Mouse (Mus musculus): ENCODE data around the gene Ogfod3. TPM values are rescaled to one million over a fixed set of nuclear protein-coding genes. Genes with fewer than 3 reads are reported as not detected.

The Ogfod3 gene
- polyA plus RNA-seq, 1 experiment from 2014 or later, result 21.5 TPM

- H3K4me2 ChIP-seq, result peak overlapping the region; percentile 72
- no peaks in the 10 kb centered on the region for H3K9me3 ChIP-seq
- peak overlapping the region; percentile 82 for H3K27ac ChIP-seq
- no peak for ATAC-seq (ENCODE audit: insufficient number of reproducible peaks, low FRiP score, low TSS enrichment, low read depth)
- no peaks in the 10 kb centered on the region for H3K27me3 ChIP-seq
- peak overlapping the region; percentile 35 for H3K9ac ChIP-seq
- H3K36me3 ChIP-seq, result peaks cover 40% of the 10 kb centered on the region
- 21% methylated on average over 21 of the region's 21 CpGs for WGBS
- H3K4me3 ChIP-seq, result peak overlapping the region; percentile 61
- H3K4me1 ChIP-seq, result peaks cover 22% of the 10 kb centered on the region
Observed at GRCm38 (mm10) chr11:121228129-121229017, 23.9 kb upstream of the Ogfod3 start.

- H3K27ac ChIP-seq, result no peak overlapping the region
- no peaks in the 10 kb centered on the region for H3K9me3 ChIP-seq
Observed at GRCm38 (mm10) chr11:121221321-121222010, 17.0 kb upstream of the Ogfod3 start.

GRCm38 (mm10) chr11:121220771-121221170 is 16.3 kb upstream of the Ogfod3 start:
- WGBS, result 87% methylated on average over 5 of the region's 5 CpGs
- Histone ChIP-seq H3K4me2 (no peak overlapping the region), H3K36me3 (peaks cover 88% of the 10 kb centered on the region)

More at GRCm38 (mm10) chr11:121221321-121222010, 17.0 kb upstream of the Ogfod3 start:
- Histone ChIP-seq H3K36me3 (peaks cover 92% of the 10 kb centered on the region), H3K27me3 (no peaks in the 10 kb centered on the region), H3K4me1 (no peaks in the 10 kb centered on the region), H3K4me2 (no peak overlapping the region), H3K4me3 (no peak overlapping the region), H3K9ac (no peak overlapping the region)
- ATAC-seq (ENCODE audit: insufficient number of reproducible peaks, low FRiP score, low TSS enrichment, low read depth), result no peak
- WGBS, result 86% methylated on average over 6 of the region's 6 CpGs

GRCm38 (mm10) chr11:121219776-121220175 is 15.3 kb upstream of the Ogfod3 start:
- H3K36me3 ChIP-seq, result peaks cover 80% of the 10 kb centered on the region
- no peak overlapping the region for H3K4me3 ChIP-seq
- H3K27me3 ChIP-seq, result no peaks in the 10 kb centered on the region
- no peaks in the 10 kb centered on the region for H3K4me1 ChIP-seq
- H3K4me2 ChIP-seq, result no peak overlapping the region
- no peaks in the 10 kb centered on the region for H3K9me3 ChIP-seq
- no peak for ATAC-seq (ENCODE audit: insufficient number of reproducible peaks, low FRiP score, low TSS enrichment, low read depth)
- no peak overlapping the region for H3K9ac ChIP-seq
- 89% methylated on average over 11 of the region's 11 CpGs for WGBS
- H3K27ac ChIP-seq, result no peak overlapping the region

More at GRCm38 (mm10) chr11:121220771-121221170, 16.3 kb upstream of the Ogfod3 start:
- Histone ChIP-seq H3K27me3 (no peaks in the 10 kb centered on the region), H3K9ac (no peak overlapping the region), H3K4me1 (no peaks in the 10 kb centered on the region), H3K27ac (no peak overlapping the region), H3K4me3 (no peak overlapping the region), H3K9me3 (no peaks in the 10 kb centered on the region)
- ATAC-seq (ENCODE audit: insufficient number of reproducible peaks, low FRiP score, low TSS enrichment, low read depth), result no peak

GRCm38 (mm10) chr11:121216831-121217230 is 12.3 kb upstream of the Ogfod3 start:
- no peaks in the 10 kb centered on the region for H3K9me3 ChIP-seq
- H3K27ac ChIP-seq, result no peak overlapping the region
- H3K4me1 ChIP-seq, result no peaks in the 10 kb centered on the region
- H3K36me3 ChIP-seq, result peaks cover 59% of the 10 kb centered on the region
- H3K4me3 ChIP-seq, result no peak overlapping the region
- H3K4me2 ChIP-seq, result no peak overlapping the region
- no peak overlapping the region for H3K9ac ChIP-seq
- 92% methylated on average over 3 of the region's 3 CpGs for WGBS
- no peak for ATAC-seq (ENCODE audit: insufficient number of reproducible peaks, low FRiP score, low TSS enrichment, low read depth)
- H3K27me3 ChIP-seq, result no peaks in the 10 kb centered on the region

GRCm38 (mm10) chr11:121203859-121204160 is 701 bp downstream of the Ogfod3 start:
- H3K9me3 ChIP-seq, result no peaks in the 10 kb centered on the region
- peak overlapping the region; percentile 91 for H3K27ac ChIP-seq
- no peak for ATAC-seq (ENCODE audit: insufficient number of reproducible peaks, low FRiP score, low TSS enrichment, low read depth)
- H3K36me3 ChIP-seq, result 0 out of 2 replicates have a peak, but pooled peaks cover 3% of the 10 kb centered on the region
- H3K4me3 ChIP-seq, result peak overlapping the region; percentile 80
- WGBS, result 0% methylated on average over 5 of the region's 5 CpGs
- peak overlapping the region; percentile 79 for H3K4me2 ChIP-seq
- H3K9ac ChIP-seq, result no peak overlapping the region
- H3K4me1 ChIP-seq, result peaks cover 9% of the 10 kb centered on the region
- no peaks in the 10 kb centered on the region for H3K27me3 ChIP-seq

- Histone ChIP-seq H3K4me1 (peaks cover 9% of the 10 kb centered on the region), H3K9me3 (no peaks in the 10 kb centered on the region), H3K36me3 (no peaks in the 10 kb centered on the region), H3K9ac (no peak overlapping the region), H3K4me3 (no peak overlapping the region), H3K4me2 (no peak overlapping the region), H3K27me3 (no peaks in the 10 kb centered on the region), H3K27ac (no peak overlapping the region)
- WGBS, result 46% methylated on average over 11 of the region's 11 CpGs
- no peak for ATAC-seq (ENCODE audit: insufficient number of reproducible peaks, low FRiP score, low TSS enrichment, low read depth)
Observed at GRCm38 (mm10) chr11:121201436-121202198, 2.9 kb downstream of the Ogfod3 start.

GRCm38 (mm10) chr11:121200781-121201180 is 3.7 kb downstream of the Ogfod3 start:
- Histone ChIP-seq H3K27me3 (no peaks in the 10 kb centered on the region), H3K4me3 (no peak overlapping the region), H3K27ac (no peak overlapping the region), H3K9me3 (no peaks in the 10 kb centered on the region), H3K4me2 (no peak overlapping the region), H3K4me1 (peaks cover 9% of the 10 kb centered on the region), H3K9ac (no peak overlapping the region), H3K36me3 (peaks cover 6% of the 10 kb centered on the region; the same call in 1 of the 2 replicates)
- ATAC-seq (ENCODE audit: insufficient number of reproducible peaks, low FRiP score, low TSS enrichment, low read depth), result no peak
- WGBS, result 83% methylated on average over 6 of the region's 6 CpGs

GRCm38 (mm10) chr11:121199851-121200250 is 4.7 kb downstream of the Ogfod3 start:
- Histone ChIP-seq H3K36me3 (peaks cover 6% of the 10 kb centered on the region; the same call in 1 of the 2 replicates), H3K27ac (no peak overlapping the region), H3K4me3 (no peak overlapping the region), H3K4me2 (no peak overlapping the region), H3K9me3 (no peaks in the 10 kb centered on the region), H3K4me1 (peaks cover 5% of the 10 kb centered on the region), H3K9ac (no peak overlapping the region), H3K27me3 (no peaks in the 10 kb centered on the region)
- no peak for ATAC-seq (ENCODE audit: insufficient number of reproducible peaks, low FRiP score, low TSS enrichment, low read depth)
- 75% methylated on average over 4 of the region's 4 CpGs for WGBS

- Histone ChIP-seq H3K27me3 (no peaks in the 10 kb centered on the region), H3K9me3 (no peaks in the 10 kb centered on the region), H3K36me3 (peaks cover 13% of the 10 kb centered on the region; the same call in 1 of the 2 replicates), H3K4me1 (peaks cover 2% of the 10 kb centered on the region; the same call in 1 of the 2 replicates), H3K4me3 (no peak overlapping the region), H3K27ac (no peak overlapping the region), H3K4me2 (no peak overlapping the region), H3K9ac (no peak overlapping the region)
- ATAC-seq (ENCODE audit: insufficient number of reproducible peaks, low FRiP score, low TSS enrichment, low read depth), result no peak
- WGBS, result 44% methylated on average over 2 of the region's 2 CpGs
Observed at GRCm38 (mm10) chr11:121198622-121199021, 5.9 kb downstream of the Ogfod3 start.

GRCm38 (mm10) chr11:121193415-121193814 is 11.1 kb downstream of the Ogfod3 start:
- Histone ChIP-seq H3K4me2 (no peak overlapping the region), H3K27me3 (no peaks in the 10 kb centered on the region), H3K4me1 (no peaks in the 10 kb centered on the region), H3K36me3 (peaks cover 22% of the 10 kb centered on the region; the same call in 1 of the 2 replicates), H3K27ac (no peak overlapping the region), H3K9me3 (no peaks in the 10 kb centered on the region), H3K9ac (no peak overlapping the region), H3K4me3 (no peak overlapping the region)
- WGBS, result 80% methylated on average over 3 of the region's 3 CpGs
- no peak for ATAC-seq (ENCODE audit: insufficient number of reproducible peaks, low FRiP score, low TSS enrichment, low read depth)
